Mouse (Mus musculus) midbrain, embryonic 13.5 days (tissue): ENCODE results near the gene Egln2. TPM values are rescaled to one million over a fixed set of nuclear protein-coding genes. Genes with fewer than 3 reads are reported as not detected.

Source experiments
- ATAC-seq: fragments of 200-750 bp; cut with Nextera tagmentation; 2 replicates; pipeline ENCODE4 v1.8.0; 2017; ENCODE audit warnings: mild to moderate bottlenecking, moderate TSS enrichment, moderate library complexity
- H3K27ac ChIP-seq: fragments of 300-500 bp; sonication (generic); 2 replicates; pipeline ENCODE4 v1.5.1; 2015; ENCODE audit warnings: inconsistent platforms, mild to moderate bottlenecking, moderate library complexity
- H3K27me3 ChIP-seq: fragments of 300-500 bp; sonication (generic); 2 replicates; pipeline ENCODE4 v1.6.1; 2015; ENCODE audit warnings: mild to moderate bottlenecking, inconsistent platforms
- H3K36me3 ChIP-seq: fragments of 300-500 bp; sonication (generic); 2 replicates; pipeline ENCODE4 v1.6.1; 2015; ENCODE audit warnings: mild to moderate bottlenecking, inconsistent platforms
- H3K4me1 ChIP-seq: fragments of 300-500 bp; sonication (generic); replicated peaks from 2 replicates; pipeline ENCODE4 v1.6.1; 2015; ENCODE audit warnings: inconsistent platforms
- H3K4me2 ChIP-seq: fragments of 300-500 bp; sonication (generic); replicated peaks from 2 replicates; pipeline ENCODE4 v1.6.1; 2015; ENCODE audit warnings: moderate library complexity, mild to moderate bottlenecking, inconsistent platforms
- H3K4me3 ChIP-seq: fragments of 300-500 bp; sonication (generic); replicated peaks from 2 replicates; pipeline ENCODE4 v1.5.1; 2015; ENCODE audit warnings: mild to moderate bottlenecking, inconsistent platforms
- H3K9ac ChIP-seq: fragments of 300-500 bp; sonication (generic); replicated peaks from 2 replicates; pipeline ENCODE4 v1.6.1; 2015; ENCODE audit warnings: mild to moderate bottlenecking, inconsistent platforms
- H3K9me3 ChIP-seq: fragments of 300-500 bp; sonication (generic); 2 replicates; pipeline ENCODE4 v1.6.1; 2016; ENCODE audit warnings: mild to moderate bottlenecking, inconsistent platforms
- WGBS: fragments of 180-500 bp; shearing (Covaris S2); methylation state at CpG from one replicate; pipeline ENCODE4 v1.1.7; 2015; 5-methylcytosine and 5-hydroxymethylcytosine counted together
- polyA plus RNA-seq: library from polyadenylated mRNA; unstranded; fragments of >200 nt; fragmentation: Nextera tagmentation; extraction: Ambion mirVana; gene quantifications from 2 replicates; pipeline ENCODE4 v1.2.1, GENCODE M21; 2015

Gene Egln2
- polyA plus RNA-seq, 1 experiment from 2014 or later: 101 TPM

DNA sequence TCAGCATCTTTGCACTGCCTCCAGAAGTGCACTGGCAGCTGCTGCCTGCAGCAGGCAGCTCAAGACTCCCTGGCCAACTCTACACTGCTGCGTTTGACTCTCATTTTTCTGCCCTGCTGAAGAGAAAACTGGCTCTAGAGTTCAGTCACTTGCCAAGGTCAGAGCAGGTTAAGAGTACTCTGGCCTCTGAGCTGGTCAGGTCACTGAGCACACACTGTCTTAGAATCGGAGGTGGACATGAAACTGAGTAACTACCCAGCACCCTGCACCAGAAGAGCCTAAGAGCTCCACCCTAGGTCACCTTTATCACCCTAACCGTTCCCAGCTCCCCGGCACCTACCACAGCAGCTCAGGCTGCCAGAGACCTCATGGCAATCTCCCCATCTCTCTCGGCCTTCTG lies 19.4 kb upstream of the Egln2 start:
- no peak overlapping the region for H3K27ac ChIP-seq
- H3K4me3 ChIP-seq: no peak overlapping the region
- no peaks in the 10 kb centered on the region for H3K9me3 ChIP-seq
- H3K4me1 ChIP-seq: no peaks in the 10 kb centered on the region; the same call in 1 of the 2 replicates
- no peaks in the 10 kb centered on the region for H3K27me3 ChIP-seq
- peaks cover 80% of the 10 kb centered on the region for H3K36me3 ChIP-seq
- H3K4me2 ChIP-seq: no peak overlapping the region
- 93% methylated on average over 5 of the region's 5 CpGs for WGBS
- no peak overlapping the region for H3K9ac ChIP-seq
- ATAC-seq: no peak

DNA sequence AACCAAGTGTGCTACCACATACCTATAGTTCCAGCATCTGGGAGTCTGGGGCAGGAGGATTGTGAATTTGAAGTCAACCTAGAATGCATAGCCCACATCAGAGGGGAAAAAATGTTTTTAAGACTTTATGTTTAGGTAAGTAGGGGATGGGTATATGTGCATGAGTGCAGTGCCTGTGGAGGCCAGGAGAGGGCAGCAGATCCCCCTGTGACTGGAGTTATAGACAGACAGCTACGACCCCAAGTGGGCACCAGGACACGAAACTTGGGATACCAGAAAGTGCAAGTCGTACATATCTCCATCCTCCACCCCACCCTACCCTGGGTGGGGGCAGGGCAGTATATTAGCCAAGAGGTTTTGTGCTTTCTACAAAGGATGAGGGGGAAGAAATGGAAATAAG lies 18.4 kb upstream of the Egln2 start:
- ATAC-seq: no peak
- Histone ChIP-seq H3K9ac (no peak overlapping the region), H3K4me2 (no peak overlapping the region), H3K4me3 (no peak overlapping the region), H3K9me3 (no peaks in the 10 kb centered on the region), H3K27ac (no peak overlapping the region), H3K27me3 (no peaks in the 10 kb centered on the region), H3K36me3 (peaks cover 70% of the 10 kb centered on the region), H3K4me1 (peaks cover 7% of the 10 kb centered on the region)
- 72% methylated on average over 3 of the region's 3 CpGs for WGBS

DNA sequence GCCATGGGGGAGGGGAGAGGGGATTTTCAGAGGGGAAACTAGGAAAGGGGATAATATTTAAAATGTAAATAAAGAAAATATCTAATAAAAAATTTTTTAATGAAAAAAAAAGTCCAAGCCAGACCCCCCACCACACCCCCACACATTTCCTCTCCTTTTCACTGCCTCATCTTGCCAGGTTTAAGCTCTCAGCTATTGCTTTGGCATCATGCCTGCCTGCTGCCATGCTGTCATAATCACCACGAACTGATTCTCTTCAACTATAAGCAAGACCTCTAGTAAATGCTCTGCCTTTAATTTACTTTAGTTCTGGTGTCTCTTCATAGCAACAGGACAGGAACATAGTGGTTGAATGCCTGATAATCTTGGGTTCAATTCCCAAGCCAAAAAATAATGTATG lies 15.9 kb upstream of the Egln2 start:
- H3K27ac ChIP-seq: no peak overlapping the region
- 79% methylated on average over 1 of the region's 1 CpGs for WGBS
- H3K36me3 ChIP-seq: peaks cover 45% of the 10 kb centered on the region
- ATAC-seq: no peak
- no peak overlapping the region for H3K4me3 ChIP-seq
- H3K4me1 ChIP-seq: peaks cover 21% of the 10 kb centered on the region
- no peak overlapping the region for H3K9ac ChIP-seq
- no peaks in the 10 kb centered on the region for H3K27me3 ChIP-seq
- H3K4me2 ChIP-seq: no peak overlapping the region
- H3K9me3 ChIP-seq: no peaks in the 10 kb centered on the region

DNA sequence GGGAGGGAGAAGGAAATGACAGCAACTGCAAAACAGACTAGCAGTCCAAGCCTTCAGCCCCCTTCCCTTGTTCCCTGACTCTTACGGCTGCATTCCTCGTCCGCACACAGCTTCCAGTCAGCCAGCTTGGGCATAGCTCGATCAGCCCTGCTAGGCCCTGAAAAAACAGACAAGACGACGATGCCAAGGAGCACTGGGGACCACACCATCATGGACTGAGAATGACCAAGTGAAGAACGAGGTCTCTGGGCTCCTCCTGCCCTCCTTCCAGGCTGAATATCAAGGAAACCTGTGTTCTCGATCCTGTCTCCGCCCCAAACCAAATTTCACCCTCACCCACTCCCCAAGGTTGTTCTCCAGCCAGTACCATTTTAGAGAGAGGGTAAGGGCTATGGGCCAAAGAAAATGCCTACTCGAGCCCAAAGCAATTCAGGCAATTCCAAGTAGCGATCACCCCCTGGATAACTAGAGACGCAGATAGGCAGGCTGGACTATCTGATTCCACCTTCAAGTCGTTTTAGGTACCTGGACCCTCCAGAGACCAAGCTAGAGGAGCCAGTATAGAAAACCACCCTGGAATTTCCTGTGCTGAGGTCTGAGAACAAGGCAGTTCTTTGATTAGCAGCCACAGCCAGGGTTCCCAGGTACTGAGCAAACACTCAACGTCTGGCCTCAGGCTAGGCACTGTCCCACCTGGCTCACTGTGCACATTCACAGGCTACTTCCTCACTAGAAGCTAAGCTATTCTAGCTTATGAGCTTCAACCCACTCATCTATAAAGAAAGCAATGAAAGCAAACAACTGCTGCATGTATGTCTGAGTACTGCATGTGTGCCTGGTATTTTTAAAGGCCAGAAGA lies 14.5 kb upstream of the Egln2 start, which contains the start of the genes Gm21983 and Mia:
Gene Gm21983 (minus strand): TSS at position 250 of the 859 bp plus-strand sequence.
Gene Mia (minus strand): TSS at position 321 of the 859 bp plus-strand sequence.
- H3K4me3 ChIP-seq: no peak within 1 kb of the TSS
- H3K4me2 ChIP-seq: no peak within 1 kb of the TSS
- H3K9me3 ChIP-seq: no peaks in the 10 kb centered on the region
- no peak for ATAC-seq
- peaks cover 31% of the 10 kb centered on the region for H3K36me3 ChIP-seq
- no peaks in the 10 kb centered on the region for H3K27me3 ChIP-seq
- peaks cover 21% of the 10 kb centered on the region for H3K4me1 ChIP-seq
- WGBS: 67% methylated on average over 14 of the region's 14 CpGs
- H3K9ac ChIP-seq: 0 out of 2 replicates have a peak within 1 kb of the TSS, but pooled peaks have one; percentile 1
- peak within 1 kb of the TSS; percentile 88 for H3K27ac ChIP-seq

DNA sequence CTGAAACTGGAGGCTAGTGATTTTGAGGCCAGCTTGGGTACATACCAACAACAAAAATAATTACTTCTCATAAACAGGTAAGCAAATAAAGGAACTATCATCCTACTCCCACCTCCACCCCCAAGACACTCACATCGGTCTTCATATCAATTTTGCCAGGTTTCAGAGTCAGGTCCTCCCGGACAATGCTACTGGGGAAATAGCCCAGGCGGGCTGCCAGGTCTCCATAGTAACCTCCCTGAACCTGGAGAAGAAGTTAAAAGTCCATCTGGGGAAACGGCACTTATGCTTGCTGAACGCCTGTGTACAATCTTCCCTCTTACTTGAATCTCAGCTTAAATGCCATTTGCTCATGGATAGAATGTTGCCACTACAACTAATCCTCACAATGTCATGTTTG lies 13.4 kb upstream of the Egln2 start:
- Histone ChIP-seq H3K4me1 (peaks cover 21% of the 10 kb centered on the region), H3K27ac (peak overlapping the region; percentile 88), H3K27me3 (no peaks in the 10 kb centered on the region), H3K9me3 (no peaks in the 10 kb centered on the region), H3K9ac (no peak overlapping the region), H3K4me2 (no peak overlapping the region), H3K4me3 (no peak overlapping the region), H3K36me3 (peaks cover 22% of the 10 kb centered on the region)
- WGBS: 39% methylated on average over 5 of the region's 5 CpGs
- ATAC-seq: no peak

DNA sequence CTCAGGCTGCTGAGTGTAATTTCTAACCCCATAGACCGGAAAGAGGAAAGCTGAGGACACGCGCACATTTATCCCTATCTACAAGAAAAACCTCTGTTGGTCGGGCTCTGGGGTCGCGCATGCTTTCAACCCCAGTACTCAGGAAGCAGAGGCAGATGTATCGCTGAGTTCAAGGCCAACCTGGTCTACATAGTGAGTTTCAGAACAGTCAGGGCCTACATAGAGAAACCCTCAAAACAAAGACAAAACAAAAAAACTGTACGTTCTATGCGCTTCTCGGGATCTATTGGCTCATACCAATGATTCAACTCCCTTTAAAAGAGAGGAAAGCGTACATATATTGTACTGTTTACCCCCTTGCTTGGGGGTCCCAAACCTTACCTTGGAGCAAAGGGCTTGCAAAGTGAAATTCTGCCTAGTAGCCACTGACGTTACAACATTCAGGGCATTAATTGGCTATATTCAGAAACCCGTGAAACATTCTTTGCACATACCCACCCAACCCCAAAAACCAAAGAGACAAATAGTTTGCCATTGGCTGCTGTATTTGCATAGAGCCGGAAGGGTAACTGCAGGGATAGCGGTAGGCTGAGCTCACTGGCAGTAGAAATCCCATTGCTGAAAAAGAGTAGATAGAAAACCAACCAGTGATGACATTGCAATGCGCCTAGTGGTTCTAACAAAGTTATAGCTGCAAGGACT lies 12.8 kb upstream of the Egln2 start:
- 44% methylated on average over 16 of the region's 16 CpGs for WGBS
- peaks cover 21% of the 10 kb centered on the region for H3K4me1 ChIP-seq
- H3K9me3 ChIP-seq: no peaks in the 10 kb centered on the region
- ATAC-seq: no peak
- peaks cover 22% of the 10 kb centered on the region for H3K36me3 ChIP-seq
- peak overlapping the region; percentile 88 for H3K27ac ChIP-seq
- no peaks in the 10 kb centered on the region for H3K27me3 ChIP-seq
- peak overlapping the region; percentile 46; the same call in 1 of the 2 replicates for H3K9ac ChIP-seq
- peak overlapping the region; percentile 69 for H3K4me3 ChIP-seq
- peak overlapping the region; percentile 53 for H3K4me2 ChIP-seq

DNA sequence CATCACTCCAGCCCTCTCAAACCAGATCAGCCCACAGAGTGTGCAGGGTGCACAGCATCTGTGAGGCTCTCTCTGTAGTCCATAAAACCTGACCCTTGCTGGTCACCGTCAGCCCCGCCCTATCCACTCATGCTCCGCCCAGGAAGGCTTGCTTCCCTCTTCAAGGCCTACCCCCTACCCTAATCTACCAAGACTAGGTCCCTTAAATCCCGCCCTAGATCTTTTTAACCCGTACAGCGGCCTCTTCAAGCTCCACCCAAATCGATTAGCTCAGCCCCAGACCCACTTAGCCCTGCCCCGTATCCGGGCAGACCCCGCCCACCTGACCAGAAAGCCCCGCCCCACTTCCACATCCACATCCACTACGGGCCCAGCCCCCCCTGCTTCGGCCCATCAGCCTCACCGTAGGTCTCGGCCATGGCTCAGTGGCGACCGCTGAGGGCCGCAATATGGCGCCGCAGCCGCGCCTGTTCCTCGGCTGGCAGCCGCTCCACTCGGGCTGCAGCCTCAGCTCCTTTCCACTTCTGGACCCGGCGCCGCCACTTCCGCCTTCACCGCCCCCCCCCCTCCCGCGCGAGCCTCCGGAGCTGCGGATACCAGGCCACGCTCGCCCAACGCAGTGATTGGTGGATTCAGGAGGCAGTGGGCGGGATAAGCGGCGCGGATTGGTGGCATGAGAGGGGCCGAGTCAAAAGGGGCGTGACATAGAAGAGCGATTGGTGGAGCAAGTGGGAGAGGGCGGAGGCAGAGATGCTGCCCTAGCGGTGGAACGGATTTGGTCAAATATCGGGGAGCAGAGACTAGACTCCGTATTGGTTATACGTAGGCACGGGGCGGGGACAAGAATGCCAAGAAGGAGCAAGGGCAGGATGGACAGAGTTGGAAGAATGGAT lies 12.0 kb upstream of the Egln2 start, which contains the start of gene Rab4b:
Gene Rab4b (minus strand): TSS at position 573 of the 893 bp plus-strand sequence.
- Histone ChIP-seq H3K4me1 (peaks cover 21% of the 10 kb centered on the region), H3K9me3 (no peaks in the 10 kb centered on the region), H3K27ac (peak within 1 kb of the TSS; percentile 92), H3K27me3 (no peaks in the 10 kb centered on the region), H3K4me2 (peak within 1 kb of the TSS; percentile 54), H3K36me3 (peaks cover 24% of the 10 kb centered on the region), H3K9ac (peak within 1 kb of the TSS; percentile 61), H3K4me3 (peak within 1 kb of the TSS; percentile 69)
- WGBS: under 1% methylated on average over 49 of the region's 53 CpGs
- peak; percentile 97 for ATAC-seq

DNA sequence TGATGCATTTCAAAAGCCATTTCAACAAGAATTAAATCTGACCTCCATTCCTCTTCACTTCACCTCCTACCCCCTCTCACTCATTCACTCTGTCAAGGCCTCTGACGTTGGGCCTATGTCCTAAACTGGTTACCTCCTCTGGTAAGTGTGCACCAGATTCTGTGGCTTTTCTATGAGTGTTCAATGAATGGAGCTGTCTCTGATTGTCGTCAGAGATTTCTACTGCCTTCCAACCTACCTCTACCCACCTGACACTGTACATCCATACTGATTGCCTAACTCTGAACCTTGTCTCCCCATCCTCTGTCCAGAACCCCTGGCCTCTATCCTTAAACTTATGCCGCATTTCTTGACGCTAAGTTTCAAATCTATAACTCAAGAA lies 11.3 kb upstream of the Egln2 start:
- WGBS: 21% methylated on average over 4 of the region's 4 CpGs
- H3K4me1 ChIP-seq: peaks cover 21% of the 10 kb centered on the region
- peaks cover 24% of the 10 kb centered on the region for H3K36me3 ChIP-seq
- H3K27ac ChIP-seq: peak overlapping the region; percentile 92
- no peaks in the 10 kb centered on the region for H3K9me3 ChIP-seq
- ATAC-seq: no peak; the same call in none of the 2 replicates
- peak overlapping the region; percentile 61 for H3K9ac ChIP-seq
- H3K4me3 ChIP-seq: peak overlapping the region; percentile 69
- no peaks in the 10 kb centered on the region for H3K27me3 ChIP-seq
- H3K4me2 ChIP-seq: peak overlapping the region; percentile 54

DNA sequence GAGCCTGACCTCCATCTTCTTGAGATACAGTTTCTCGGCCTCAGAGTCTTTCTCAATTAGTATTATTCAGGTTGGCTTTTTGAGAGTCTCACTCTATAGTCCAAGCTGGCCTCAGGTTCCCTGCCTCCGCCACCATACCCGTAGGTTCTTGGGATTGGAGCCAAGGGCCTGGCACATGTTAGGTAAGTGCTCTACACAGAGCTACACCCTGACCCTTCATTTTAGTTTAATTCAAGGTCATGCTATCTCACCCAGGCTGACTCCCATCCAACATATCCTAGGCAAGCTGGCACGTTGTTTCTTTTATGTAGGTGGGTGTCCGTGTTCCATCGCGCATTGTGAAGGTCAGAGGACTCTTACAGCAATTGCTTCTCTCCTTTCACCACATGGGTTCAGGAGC lies 8.3 kb upstream of the Egln2 start:
- no peak overlapping the region for H3K27ac ChIP-seq
- WGBS: 95% methylated on average over 7 of the region's 7 CpGs
- peaks cover 13% of the 10 kb centered on the region for H3K4me1 ChIP-seq
- peaks cover 46% of the 10 kb centered on the region for H3K36me3 ChIP-seq
- no peaks in the 10 kb centered on the region for H3K9me3 ChIP-seq
- H3K4me3 ChIP-seq: no peak overlapping the region
- no peak overlapping the region for H3K4me2 ChIP-seq
- H3K27me3 ChIP-seq: no peaks in the 10 kb centered on the region
- no peak overlapping the region for H3K9ac ChIP-seq
- no peak for ATAC-seq

DNA sequence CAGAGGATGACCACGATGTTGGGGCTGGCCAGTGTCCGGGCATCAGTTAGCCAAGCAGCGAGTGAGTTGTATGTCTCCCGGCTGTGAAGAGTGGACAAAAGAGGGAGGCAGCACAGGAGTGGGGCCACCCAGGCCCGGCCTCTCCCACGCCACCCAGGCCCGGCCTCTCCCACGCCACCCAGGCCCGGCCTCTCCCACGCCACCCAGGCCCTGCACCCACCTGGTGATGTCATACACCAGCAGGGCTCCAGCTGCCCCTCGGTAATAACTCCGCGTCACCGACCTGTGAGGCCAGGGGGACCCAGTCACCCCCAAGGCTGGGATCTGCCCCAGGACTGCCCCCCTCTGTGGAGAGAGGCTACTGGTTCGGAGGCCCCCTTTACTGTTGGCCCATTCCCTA lies 7.9 kb upstream of the Egln2 start:
- WGBS: 94% methylated on average over 15 of the region's 15 CpGs

DNA sequence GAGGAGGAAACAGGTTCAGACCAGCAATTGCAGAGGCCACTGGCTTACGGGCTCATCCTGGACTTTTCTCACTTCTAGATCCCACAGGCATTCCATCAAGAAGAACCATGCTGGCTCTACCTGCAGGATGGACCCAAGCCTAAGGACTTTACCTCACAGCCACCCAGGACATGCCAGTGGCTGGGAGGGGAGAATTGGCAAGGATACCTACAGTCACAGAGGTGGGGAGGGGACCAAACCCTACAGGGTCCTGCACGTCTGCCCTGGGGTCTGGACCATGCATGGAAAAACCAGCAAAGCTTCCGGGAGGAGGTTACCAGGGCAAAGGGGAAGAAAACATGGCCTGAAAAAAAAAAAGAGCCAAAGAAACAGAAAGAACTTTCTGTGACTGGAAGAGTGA lies 4.4 kb upstream of the Egln2 start:
- WGBS: 94% methylated on average over 3 of the region's 3 CpGs
- no peaks in the 10 kb centered on the region for H3K9me3 ChIP-seq
- H3K9ac ChIP-seq: no peak overlapping the region
- peaks cover 11% of the 10 kb centered on the region for H3K4me1 ChIP-seq
- no peak overlapping the region for H3K4me3 ChIP-seq
- no peak overlapping the region for H3K27ac ChIP-seq
- no peak for ATAC-seq
- H3K36me3 ChIP-seq: peaks cover 49% of the 10 kb centered on the region
- no peak overlapping the region for H3K4me2 ChIP-seq
- H3K27me3 ChIP-seq: no peaks in the 10 kb centered on the region

More for the DNA sequence above, 7.9 kb upstream of the Egln2 start:
- peaks cover 9% of the 10 kb centered on the region for H3K4me1 ChIP-seq
- H3K36me3 ChIP-seq: peaks cover 46% of the 10 kb centered on the region
- no peak for ATAC-seq
- H3K9me3 ChIP-seq: no peaks in the 10 kb centered on the region
- no peaks in the 10 kb centered on the region for H3K27me3 ChIP-seq
- no peak overlapping the region for H3K9ac ChIP-seq
- H3K4me2 ChIP-seq: no peak overlapping the region
- no peak overlapping the region for H3K27ac ChIP-seq
- H3K4me3 ChIP-seq: no peak overlapping the region
